In the genomic region with DNA sequence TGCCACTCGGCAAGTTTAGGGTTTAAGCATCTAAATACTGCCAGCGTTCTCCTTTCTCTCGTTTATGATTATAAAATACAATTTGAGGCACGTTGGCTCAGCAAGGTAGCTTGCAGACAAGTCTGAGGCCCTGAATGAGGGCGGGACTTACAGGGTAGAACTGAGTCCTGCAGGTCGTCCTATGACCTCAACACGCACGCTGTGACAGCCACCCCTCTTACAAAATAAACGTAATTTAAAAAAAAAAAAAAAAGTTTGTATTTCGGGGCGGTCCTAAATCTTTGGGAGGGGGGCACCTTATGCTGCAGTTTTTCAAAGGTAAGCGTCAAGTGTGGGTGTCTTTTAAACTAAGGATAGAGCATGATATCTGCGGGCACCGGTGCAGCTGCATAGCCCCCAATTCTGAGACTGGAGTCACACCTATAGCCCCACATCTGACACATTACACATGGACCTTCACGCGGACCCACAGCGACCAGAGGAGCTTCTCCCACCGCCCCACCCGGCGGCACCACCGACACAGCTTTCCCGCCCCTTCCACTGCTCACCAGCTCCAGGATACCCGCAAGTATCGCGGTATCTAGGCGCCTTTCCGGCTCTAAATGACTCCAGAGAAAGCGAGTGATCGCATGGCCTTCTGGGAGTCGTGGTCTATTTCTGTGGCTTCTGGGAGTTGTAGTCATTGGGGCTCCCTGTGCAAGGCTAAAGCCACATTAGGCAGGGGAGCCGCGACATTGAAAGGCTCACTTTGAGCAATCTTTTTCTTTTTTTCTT, we compare ENCODE assay signal across 8 mouse cellular contexts. TPM values are rescaled to one million over a fixed set of nuclear protein-coding genes. Genes with fewer than 3 reads are reported as not detected.
DNase-seq lines count a peak whose midpoint lies in the region; ATAC-seq lines count a peak whose summit lies in the region.

Gene Ppcdc (minus strand): TSS at position 603 of the 774 bp plus-strand sequence.

- H3K27ac ChIP-seq in forebrain, embryonic 14.5 days (ENCODE audit: low read depth, low read length) = no peak within 1 kb of the TSS; the same call in 1 of the 2 replicates
- peak within 1 kb of the TSS; percentile 83 for H3K27ac ChIP-seq in neural tube, embryonic 15.5 days (replicated peaks)

- peak within 1 kb of the TSS; percentile 69 for H3K4me2 ChIP-seq in forebrain, embryonic 14.5 days (ENCODE audit: low read length)
- peak within 1 kb of the TSS; percentile 72 for H3K4me2 ChIP-seq in neural tube, embryonic 15.5 days

- peaks cover 33% of the 10 kb centered on the region for H3K36me3 ChIP-seq in forebrain, embryonic 14.5 days (ENCODE audit: control insufficient read depth, insufficient read depth, low read length)
- H3K36me3 ChIP-seq in neural tube, embryonic 15.5 days = peaks cover 27% of the 10 kb centered on the region

- H3K9me3 ChIP-seq in forebrain, embryonic 14.5 days (replicated peaks; ENCODE audit: control insufficient read depth, low read length) = no peaks in the 10 kb centered on the region
- H3K9me3 ChIP-seq in neural tube, embryonic 15.5 days (replicated peaks) = no peaks in the 10 kb centered on the region

- ATAC-seq in forebrain, embryonic 14.5 days = peak; percentile 99
- ATAC-seq in neural tube, embryonic 15.5 days (ENCODE audit: low FRiP score) = peak; percentile 96

- peak within 1 kb of the TSS; percentile 74 for H3K9ac ChIP-seq in forebrain, embryonic 14.5 days (ENCODE audit: low read length)
- H3K9ac ChIP-seq in neural tube, embryonic 15.5 days (replicated peaks) = peak within 1 kb of the TSS; percentile 63

- intact Hi-C loops in heart, postnatal 14 days (cut with DNase I) = loop anchor here (10.0 kb wide), 1 partner anchor 365 kb away; the partner anchor contains the start of gene Sin3a

- no peaks in the 10 kb centered on the region for H3K27me3 ChIP-seq in forebrain, embryonic 14.5 days (replicated peaks; ENCODE audit: control insufficient read depth, insufficient read depth, low read length)
- no peaks in the 10 kb centered on the region for H3K27me3 ChIP-seq in neural tube, embryonic 15.5 days (replicated peaks)

- 3% methylated on average over 32 of the region's 32 CpGs for WGBS in forebrain, embryonic 14.5 days
- 2% methylated on average over 32 of the region's 32 CpGs for WGBS in neural tube, embryonic 15.5 days

- 0 out of 2 replicates have a peak, but pooled peaks cover 5% of the 10 kb centered on the region for H3K4me1 ChIP-seq in forebrain, embryonic 14.5 days (ENCODE audit: control insufficient read depth, insufficient read depth, low read length)
- peaks cover 16% of the 10 kb centered on the region for H3K4me1 ChIP-seq in neural tube, embryonic 15.5 days

- DNase-seq in ES-CJ7 (ENCODE audit: low read depth, low spot score) = peak; percentile 98
- peak; percentile 87 for DNase-seq in cerebellum, adult 11 months
- peak; percentile 99 for DNase-seq in forebrain, embryonic 14.5 days (ENCODE audit: low spot score)
- peak; percentile 88 to 91 for DNase-seq in heart, postnatal 14 days
- peak; percentile 95 for DNase-seq in layer of hippocampus, adult 11-12 months (ENCODE audit: low spot score)
- peak; percentile 95 to 97 for DNase-seq in lung, adult 18-20 months
- peak; percentile 93 for DNase-seq in testis, postnatal 14 days (ENCODE audit: low spot score)

- H3K4me3 ChIP-seq in forebrain, embryonic 14.5 days (ENCODE audit: low read depth, low read length) = peak within 1 kb of the TSS; percentile 49
- H3K4me3 ChIP-seq in neural tube, embryonic 15.5 days (replicated peaks) = peak within 1 kb of the TSS; percentile 52

RNA-seq across cellular contexts. Expression of gene Ppcdc, which starts in this region (rescaled TPM):
- 19.2 and 21.0 TPM in 2 replicates for polyA plus RNA-seq in forebrain, embryonic 14.5 days (2014; fragmentation: Nextera tagmentation; extraction: Ambion mirVana)
- 1 to 10 TPM; 9.0 to 9.3 TPM for total RNA-seq in heart, postnatal 14 days (2021)
- polyA plus RNA-seq in neural tube, embryonic 15.5 days (2015; fragmentation: Nextera tagmentation; extraction: Ambion mirVana) = 18.4 and 22.7 TPM in 2 replicates
